Mouse (Mus musculus) heart, postnatal 36 days (tissue): ENCODE results near the gene Sap18b. TPM values are rescaled to one million over a fixed set of nuclear protein-coding genes. Genes with fewer than 3 reads are reported as not detected.
"Not testable (repeated sequence)": the region's sequence is repeated elsewhere in the genome, so short reads cannot be mapped to it uniquely, and the experiment has no call there.

Experiments
- DNase-seq, 2 experiments: peaks; one replicate each; pipeline ENCODE4 v3.0.0; 2021 to 2022
- intact Hi-C: fragments of 180-260 bp; cut with DNase I; formaldehyde crosslinking; loops from one replicate; pipeline ENCODE4 v1.15.1; 2025
- total RNA-seq, 2 experiments: library from RNA; stranded (reverse); gene quantifications; 2 replicates each; pipeline ENCODE4 v1.2.3; 2021

Sap18b gene
- total RNA-seq: 10 to 100 TPM; 87.1 to 90.7 TPM

- DNase-seq, intact Hi-C loops: not testable (repeated sequence)
Observed at GRCm38 (mm10) chr8:95825162-95825561, at the start of gene Sap18b. Gene Sap18b (plus strand): TSS chr8:95825346.

DNA sequence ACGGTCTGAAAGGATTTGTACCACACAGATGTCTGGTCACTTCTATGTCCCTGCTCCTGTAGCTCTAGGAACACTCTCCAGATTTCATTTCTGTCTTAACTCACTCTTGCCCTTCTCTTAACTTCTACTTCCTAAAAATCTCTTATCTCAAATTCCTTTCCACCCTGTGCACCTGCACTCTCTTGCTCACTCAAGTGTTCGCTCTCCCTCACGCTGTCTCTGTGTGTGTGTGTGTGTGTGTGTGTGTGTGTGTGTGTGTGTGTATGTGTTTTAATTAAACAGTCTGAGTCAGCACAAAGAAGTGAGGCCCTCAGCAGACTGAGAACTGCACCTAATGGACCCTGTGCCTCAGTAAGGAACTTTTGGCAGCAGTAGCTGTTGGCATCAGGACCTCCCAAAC lies 44.1 kb upstream of the Sap18b start:
- intact Hi-C loops: loop anchor here (5.0 kb wide), 1 partner anchor 51 kb away; no protein-coding TSS in a partner anchor
- DNase-seq: no peak

GRCm38 (mm10) chr8:95781775-95782174 lies 43.4 kb upstream of the Sap18b start:
- intact Hi-C loops: loop anchor here (5.0 kb wide), 1 partner anchor 51 kb away; no protein-coding TSS in a partner anchor
- no peak for DNase-seq

DNA sequence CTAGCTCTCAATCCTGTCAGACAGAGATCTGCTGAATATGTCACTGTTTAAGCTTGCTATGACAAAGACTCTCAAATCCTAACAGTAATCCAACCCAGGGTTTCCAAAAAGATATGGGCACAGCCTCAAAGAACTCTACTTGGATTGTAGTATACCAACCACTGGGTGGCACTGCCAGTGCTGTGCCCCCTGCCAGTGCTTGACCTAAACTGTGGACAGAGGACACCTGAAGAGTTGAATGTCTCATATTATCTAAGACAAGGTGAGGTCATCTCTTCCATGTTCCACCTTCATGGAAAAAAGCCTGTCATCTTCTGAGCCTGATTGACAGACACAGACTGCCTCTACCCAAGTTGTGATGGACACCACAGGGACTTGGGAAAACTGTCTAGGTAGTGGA lies 42.5 kb upstream of the Sap18b start:
- DNase-seq: no peak
- intact Hi-C loops: loop anchor here (5.0 kb wide), 1 partner anchor 50 kb away; no protein-coding TSS in a partner anchor

DNA sequence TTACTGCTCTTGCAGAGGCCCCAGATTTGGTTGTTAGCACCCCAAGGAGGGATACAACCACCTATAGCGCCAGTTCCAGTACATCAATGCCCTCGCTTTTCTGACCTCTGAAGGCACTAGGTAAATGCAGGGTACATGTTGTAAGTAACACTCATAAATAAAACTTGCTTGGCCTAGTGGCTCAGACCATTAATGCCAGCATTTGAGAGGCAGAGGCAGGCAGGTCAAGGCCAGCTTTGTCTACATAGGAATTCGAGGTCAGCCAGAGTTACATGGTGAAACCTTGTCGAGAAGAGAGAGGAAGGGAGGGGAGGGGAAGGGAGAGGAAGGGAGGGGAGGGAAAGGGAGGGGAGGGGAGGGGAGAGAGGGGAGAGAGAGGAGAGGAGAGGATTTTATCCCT lies 39.6 kb upstream of the Sap18b start:
- no peak for DNase-seq
- intact Hi-C loops: no loop called here

GRCm38 (mm10) chr8:95795333-95796061 lies 29.6 kb upstream of the Sap18b start:
- DNase-seq, intact Hi-C loops: not testable (repeated sequence)

- DNase-seq: no peak
- intact Hi-C loops: no loop called here
Observed at GRCm38 (mm10) chr8:95799117-95799516, 26.0 kb upstream of the Sap18b start.

DNA sequence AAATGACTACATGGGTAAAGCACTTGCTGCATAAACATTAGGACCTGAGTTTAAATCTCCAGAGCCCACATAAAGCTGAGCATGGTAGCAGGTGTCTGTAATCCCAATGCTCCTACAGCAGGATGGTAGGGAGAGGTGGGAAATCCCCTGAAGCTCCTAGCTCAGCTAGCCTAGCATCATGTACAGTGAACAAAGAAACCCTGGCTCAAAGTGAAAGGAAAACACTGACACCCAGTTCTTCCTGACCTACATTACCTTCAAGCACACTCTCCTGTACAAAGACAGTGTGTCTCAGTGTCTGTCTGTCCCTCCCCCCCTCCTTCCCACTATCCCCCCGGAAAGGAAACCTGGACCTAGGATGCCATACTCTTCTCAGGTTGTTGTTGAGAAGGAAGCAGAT lies 25.3 kb upstream of the Sap18b start:
- no peak for DNase-seq
- intact Hi-C loops: no loop called here

DNA sequence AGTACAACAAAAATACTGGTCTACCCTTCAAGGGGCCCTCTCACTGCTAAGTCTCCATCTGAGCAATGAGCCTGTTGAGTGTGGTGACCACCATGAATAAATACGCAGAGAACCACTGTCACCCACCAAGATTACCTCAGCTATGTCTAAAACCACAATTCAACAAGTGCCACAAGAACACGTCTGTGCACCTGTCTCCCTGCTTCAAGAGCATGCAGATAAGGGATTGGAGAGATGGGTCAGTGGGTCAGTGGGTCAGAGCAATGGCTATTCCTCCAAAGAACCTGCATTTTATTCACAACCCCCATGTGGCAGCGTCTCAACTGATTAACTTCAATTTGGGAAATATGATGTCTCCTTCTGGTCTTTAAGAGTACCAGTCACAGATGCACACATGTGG lies 24.8 kb upstream of the Sap18b start:
- no peak for DNase-seq
- intact Hi-C loops: no loop called here

DNA sequence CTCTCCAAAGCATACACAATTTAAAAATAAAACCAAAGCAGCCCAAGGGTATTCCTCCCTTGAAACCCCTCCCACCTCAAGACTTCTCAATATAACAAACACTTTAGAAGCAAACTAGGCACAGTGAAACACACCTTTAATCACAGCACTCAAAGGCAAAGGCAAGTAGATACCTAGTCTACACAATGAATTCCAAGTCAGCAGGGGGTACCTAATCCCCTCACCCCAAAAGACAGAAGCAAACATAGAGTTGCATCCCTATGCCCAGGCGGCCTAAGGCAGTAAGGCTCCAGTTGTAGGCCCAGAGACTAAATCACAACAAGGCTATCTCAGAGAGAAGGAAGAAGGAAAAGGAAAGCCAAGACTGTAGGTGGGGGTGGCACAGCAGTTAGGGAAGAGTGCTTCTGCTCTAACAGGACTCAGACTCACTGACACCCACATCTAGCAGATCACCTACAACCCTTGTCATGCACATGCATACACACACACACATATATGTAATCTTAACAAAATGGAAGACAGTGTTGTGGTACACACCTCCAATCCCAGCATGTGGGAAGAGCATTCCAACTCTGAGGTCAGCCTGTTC lies 23.6 kb upstream of the Sap18b start:
- DNase-seq: no peak
- intact Hi-C loops: no loop called here

DNA sequence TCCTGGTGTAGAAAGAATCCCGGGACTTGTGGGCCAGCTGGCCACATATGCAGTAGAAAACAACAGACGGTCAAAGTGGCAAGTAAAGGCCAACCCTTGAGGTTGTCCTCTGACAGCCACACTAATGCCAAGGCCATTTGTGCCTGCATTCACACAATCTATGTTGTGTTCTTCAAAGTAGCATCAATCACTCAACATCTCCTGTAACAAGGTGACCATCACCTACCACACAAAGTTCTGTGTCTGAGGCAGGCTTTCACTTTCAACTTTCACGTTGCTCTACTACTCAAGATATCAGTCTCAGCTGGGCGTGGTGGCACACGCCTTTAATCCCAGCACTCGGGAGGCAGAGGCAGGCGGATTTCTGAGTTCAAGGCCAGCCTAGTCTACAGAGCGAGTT lies 22.9 kb upstream of the Sap18b start:
- no peak for DNase-seq
- intact Hi-C loops: no loop called here

- DNase-seq: no peak
- intact Hi-C loops: loop anchor here (2.0 to 5.0 kb wide), 2 partner anchors 47 to 82 kb away; partner anchors contain the start of genes Got2 and Slc38a7
Observed at GRCm38 (mm10) chr8:95805482-95805881, 19.7 kb upstream of the Sap18b start.

- intact Hi-C loops: loop anchor here (5.0 kb wide), 1 partner anchor 81 kb away; the partner anchor contains the start of gene Got2
Observed at GRCm38 (mm10) chr8:95806461-95807191, 18.5 kb upstream of the Sap18b start.

DNA sequence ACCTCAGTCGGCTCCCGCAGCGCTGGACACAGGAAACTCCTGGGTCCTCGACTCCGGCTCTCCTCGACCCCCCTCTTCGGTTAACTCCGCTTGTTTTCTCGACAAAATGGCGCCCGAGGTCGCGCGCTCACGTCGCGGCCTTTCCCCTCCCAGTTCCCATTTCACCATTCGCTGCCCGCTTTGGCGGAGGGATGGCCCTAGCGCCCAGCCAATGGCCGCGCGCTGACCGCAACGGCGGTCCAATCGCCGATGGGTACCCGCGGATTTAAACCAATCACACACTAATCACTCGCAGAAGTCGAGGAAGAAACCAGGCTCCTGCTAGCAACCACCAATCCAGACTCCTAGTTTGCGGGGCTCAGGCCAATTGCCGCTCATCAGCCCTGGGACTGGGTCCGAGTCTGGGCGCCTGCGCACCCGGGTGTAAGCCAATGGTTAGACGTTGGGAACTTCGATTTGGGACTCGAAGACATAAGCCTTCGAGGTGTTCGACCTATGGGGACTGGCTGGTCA lies 17.8 kb upstream of the Sap18b start, which contains the start of gene Cnot1:
Gene Cnot1, minus strand, starts transcription at position 134 of the 513 bp plus-strand sequence.
- DNase-seq: peak; percentile 93 to 95
- intact Hi-C loops: loop anchor here (5.0 kb wide), 1 partner anchor 80 kb away; the partner anchor contains the start of gene Got2

More at GRCm38 (mm10) chr8:95806461-95807191, 18.5 kb upstream of the Sap18b start:
- DNase-seq: no peak

DNA sequence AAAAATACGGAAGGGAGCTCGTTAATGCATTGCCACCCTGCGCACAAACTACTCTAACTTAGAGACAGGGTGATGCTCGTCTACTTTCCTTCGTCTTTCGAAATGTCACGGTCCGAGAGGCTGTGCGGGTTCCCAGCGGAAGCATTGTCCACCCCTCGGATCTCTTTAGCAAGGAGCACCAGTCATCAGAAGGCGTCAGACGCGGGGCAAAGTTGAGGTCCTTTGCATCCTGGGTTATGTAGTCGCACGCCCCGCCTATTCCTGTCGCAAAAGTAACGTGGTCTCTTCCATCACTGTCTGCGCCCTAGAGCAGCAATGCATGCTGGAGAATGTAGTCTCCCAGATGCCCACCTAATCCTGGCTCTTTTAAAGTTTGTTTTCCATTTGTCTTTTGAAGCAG lies 17.3 kb upstream of the Sap18b start:
- DNase-seq: peak; percentile 88
- intact Hi-C loops: loop anchor here (5.0 kb wide), 1 partner anchor 79 kb away; the partner anchor contains the start of gene Got2

- intact Hi-C loops: loop anchor here (5.0 kb wide), 1 partner anchor 79 kb away; the partner anchor contains the start of gene Got2
Observed at GRCm38 (mm10) chr8:95808631-95809030, 16.5 kb upstream of the Sap18b start.

GRCm38 (mm10) chr8:95809116-95809515 lies 16.0 kb upstream of the Sap18b start:
- intact Hi-C loops: loop anchor here (5.0 kb wide), 1 partner anchor 78 kb away; the partner anchor contains the start of gene Got2

More at GRCm38 (mm10) chr8:95808631-95809030, 16.5 kb upstream of the Sap18b start:
- DNase-seq: no peak

DNA sequence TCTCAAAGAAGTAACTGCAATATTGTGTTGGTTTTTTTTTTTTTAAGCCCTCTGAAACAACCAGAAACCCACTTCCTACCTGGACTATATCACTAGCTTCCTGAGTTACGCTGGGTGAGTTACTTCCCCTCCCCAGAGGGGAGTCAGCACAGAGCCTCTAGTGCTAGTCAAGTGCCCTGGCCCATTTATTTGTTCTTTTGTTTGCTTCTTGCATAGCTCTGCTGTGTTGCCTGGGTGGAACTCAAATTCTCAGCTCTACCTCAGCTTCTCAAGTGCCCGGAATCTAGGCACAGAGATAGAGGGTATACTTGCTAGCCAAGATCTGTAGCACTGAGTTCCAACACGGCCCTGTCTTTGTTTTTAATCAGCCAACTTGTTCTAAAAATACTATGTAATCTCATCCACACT lies 15.0 kb upstream of the Sap18b start:
- no peak for DNase-seq
- intact Hi-C loops: no loop called here

More at GRCm38 (mm10) chr8:95809116-95809515, 16.0 kb upstream of the Sap18b start:
- DNase-seq: no peak

DNA sequence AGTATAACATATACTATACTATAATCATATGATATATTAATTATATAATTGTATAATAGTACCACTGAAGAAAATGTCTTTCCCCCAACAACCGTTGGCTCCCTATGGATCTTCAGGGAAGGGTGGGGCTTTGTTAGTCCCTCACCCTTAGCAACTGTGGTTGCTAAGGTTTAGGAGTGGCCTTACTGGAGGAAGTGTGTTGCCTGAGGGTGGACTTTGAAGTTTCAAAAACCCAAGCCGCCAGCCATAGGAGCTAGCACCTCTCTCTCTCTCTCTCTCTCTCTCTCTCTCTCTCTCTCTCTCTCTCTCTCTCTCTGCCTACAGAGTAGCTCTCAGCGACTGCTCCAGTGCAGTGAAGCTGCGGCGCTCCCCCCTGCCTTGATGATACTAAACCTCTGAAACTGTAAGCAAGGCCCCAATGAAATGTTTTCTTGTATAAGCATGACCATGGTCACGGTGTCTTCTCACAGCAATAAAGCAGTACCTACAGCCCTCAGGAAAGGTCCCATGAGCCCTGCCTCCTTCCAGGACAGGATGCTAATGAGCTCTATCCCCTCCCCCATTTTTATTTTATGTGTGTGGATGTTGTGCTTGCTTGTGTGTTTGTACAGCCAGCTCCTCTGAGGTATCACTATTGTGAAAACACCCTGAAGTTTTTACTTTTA lies 9.0 kb upstream of the Sap18b start:
- intact Hi-C loops: no loop called here
- no peak for DNase-seq

- DNase-seq: no peak
- intact Hi-C loops: no loop called here
Observed at GRCm38 (mm10) chr8:95817597-95817996, 7.5 kb upstream of the Sap18b start.
